In genomic region chr9:27801807-27802206, GRCm38 (mm10) we compare ENCODE assay signal across 18 mouse cellular contexts. TPM values are rescaled to one million over a fixed set of nuclear protein-coding genes. Genes with fewer than 3 reads are reported as not detected.
DNase-seq lines count a peak whose midpoint lies in the region; ATAC-seq and TF ChIP-seq lines count a peak whose summit lies in the region.
"Had no signal": no experiment of that assay in that cellular context is flagged by ENCODE, and none has a peak within 500 bp of the region (broad histone marks: within the 10 kb centered on the region; RNA-seq: fewer than 3 reads in every experiment).

No protein-coding gene starts in this region.

- DNase-seq in lung, embryonic 14.5 days, result peak; percentile 39
- DNase-seq in lung, postnatal 4 days, result no peak
- no peak for DNase-seq in lung, postnatal 14 days
- no peak for DNase-seq in stomach, postnatal 0 days (ENCODE audit: low spot score)
- DNase-seq: adrenal gland, adult 2 months; adrenal gland, postnatal 25 days; cerebellum, adult 11 months; cerebellum, adult 18-20 months; cerebellum, adult 8-10 months; cerebellum, adult 9-11 months; cerebellum, postnatal 36 days; embryo, embryonic 11 days; forebrain, postnatal 0 days had no signal

- no peak for TF ChIP-seq CTCF in lung, embryonic 14.5 days (IDR thresholded peaks at IDR 0.05; ENCODE audit: low read depth)
- TF ChIP-seq CTCF in stomach, postnatal 0 days (IDR thresholded peaks at IDR 0.05; ENCODE audit: low read depth), result no peak

- no peak overlapping the region for H3K4me3 ChIP-seq in lung, embryonic 14.5 days (ENCODE audit: low read depth, low read length)
- no peak overlapping the region for H3K4me3 ChIP-seq in lung, embryonic 16.5 days (ENCODE audit: low read length)
- no peak overlapping the region for H3K4me3 ChIP-seq in stomach, postnatal 0 days (ENCODE audit: low read depth, low read length)
- H3K4me3 ChIP-seq: embryonic facial prominence, embryonic 13.5 days; embryonic facial prominence, embryonic 15.5 days; forebrain, embryonic 13.5 days; forebrain, embryonic 15.5 days had no signal

- no peaks in the 10 kb centered on the region for H3K27me3 ChIP-seq in lung, embryonic 14.5 days (ENCODE audit: insufficient read depth, low read length)
- H3K27me3 ChIP-seq in lung, embryonic 16.5 days (ENCODE audit: control insufficient read depth, insufficient read depth, low read depth, low read length), result no peaks in the 10 kb centered on the region
- H3K27me3 ChIP-seq in stomach, postnatal 0 days (ENCODE audit: control insufficient read depth, insufficient read depth, low read length), result no peaks in the 10 kb centered on the region
- H3K27me3 ChIP-seq: embryonic facial prominence, embryonic 13.5 days; embryonic facial prominence, embryonic 15.5 days; forebrain, embryonic 13.5 days; forebrain, embryonic 15.5 days had no signal

- H3K9me3 ChIP-seq in lung, embryonic 14.5 days (ENCODE audit: low read depth, low read length), result no peaks in the 10 kb centered on the region
- no peaks in the 10 kb centered on the region for H3K9me3 ChIP-seq in lung, embryonic 16.5 days (ENCODE audit: control insufficient read depth, low read length)
- H3K9me3 ChIP-seq in stomach, postnatal 0 days (ENCODE audit: control insufficient read depth, low read length), result no peaks in the 10 kb centered on the region
- H3K9me3 ChIP-seq: embryonic facial prominence, embryonic 13.5 days; embryonic facial prominence, embryonic 15.5 days; forebrain, embryonic 13.5 days; forebrain, embryonic 15.5 days had no signal

- no peak overlapping the region for H3K27ac ChIP-seq in lung, embryonic 14.5 days (ENCODE audit: low read depth)
- no peak overlapping the region for H3K27ac ChIP-seq in lung, embryonic 16.5 days (ENCODE audit: low read length)
- no peak overlapping the region for H3K27ac ChIP-seq in stomach, postnatal 0 days (replicated peaks)
- H3K27ac ChIP-seq: embryonic facial prominence, embryonic 13.5 days; embryonic facial prominence, embryonic 15.5 days; forebrain, embryonic 13.5 days; forebrain, embryonic 15.5 days had no signal

- no peak overlapping the region for H3K4me2 ChIP-seq in lung, embryonic 14.5 days
- no peak overlapping the region for H3K4me2 ChIP-seq in lung, embryonic 16.5 days (ENCODE audit: low read depth, low read length)
- no peak overlapping the region for H3K4me2 ChIP-seq in stomach, postnatal 0 days (replicated peaks; ENCODE audit: low read depth)
- H3K4me2 ChIP-seq: embryonic facial prominence, embryonic 13.5 days; embryonic facial prominence, embryonic 15.5 days; forebrain, embryonic 13.5 days; forebrain, embryonic 15.5 days had no signal

- no peak for TF ChIP-seq EP300 in stomach, postnatal 0 days (optimal IDR thresholded peaks at IDR 0.05)

- H3K4me1 ChIP-seq in lung, embryonic 14.5 days (ENCODE audit: insufficient read depth), result no peaks in the 10 kb centered on the region
- H3K4me1 ChIP-seq in lung, embryonic 16.5 days (replicated peaks; ENCODE audit: control insufficient read depth, insufficient read depth, low read length), result no peaks in the 10 kb centered on the region
- H3K4me1 ChIP-seq in stomach, postnatal 0 days (replicated peaks; ENCODE audit: control insufficient read depth, insufficient read depth), result no peaks in the 10 kb centered on the region
- H3K4me1 ChIP-seq: embryonic facial prominence, embryonic 13.5 days; embryonic facial prominence, embryonic 15.5 days; forebrain, embryonic 13.5 days; forebrain, embryonic 15.5 days had no signal

- 70% methylated on average over 3 of the region's 3 CpGs for WGBS in lung, embryonic 14.5 days
- WGBS in lung, embryonic 16.5 days, result 71% methylated on average over 3 of the region's 3 CpGs
- 86% methylated on average over 3 of the region's 3 CpGs for WGBS in stomach, postnatal 0 days

- H3K36me3 ChIP-seq in lung, embryonic 14.5 days (ENCODE audit: insufficient read depth), result no peaks in the 10 kb centered on the region
- no peaks in the 10 kb centered on the region for H3K36me3 ChIP-seq in lung, embryonic 16.5 days (ENCODE audit: control insufficient read depth, insufficient read depth, low read length)
- no peaks in the 10 kb centered on the region for H3K36me3 ChIP-seq in stomach, postnatal 0 days (ENCODE audit: control insufficient read depth, insufficient read depth, low read length)
- H3K36me3 ChIP-seq: embryonic facial prominence, embryonic 13.5 days; embryonic facial prominence, embryonic 15.5 days; forebrain, embryonic 15.5 days had no signal

- ATAC-seq in lung, embryonic 14.5 days (ENCODE audit: insufficient read depth), result peak; percentile 47; the same call in 1 of the 2 replicates
- ATAC-seq in lung, embryonic 16.5 days (ENCODE audit: low read depth), result peak; percentile 69
- ATAC-seq in stomach, postnatal 0 days (ENCODE audit: low FRiP score, low TSS enrichment), result no peak
- ATAC-seq: forebrain, embryonic 13.5 days; forebrain, embryonic 15.5 days; forebrain, postnatal 0 days had no signal

- no peak overlapping the region for H3K9ac ChIP-seq in lung, embryonic 14.5 days
- no peak overlapping the region for H3K9ac ChIP-seq in lung, embryonic 16.5 days (ENCODE audit: low read length)
- no peak overlapping the region for H3K9ac ChIP-seq in stomach, postnatal 0 days (ENCODE audit: low read length)
- H3K9ac ChIP-seq: embryonic facial prominence, embryonic 13.5 days; embryonic facial prominence, embryonic 15.5 days; forebrain, embryonic 13.5 days; forebrain, embryonic 15.5 days; forebrain, postnatal 0 days had no signal

RNA-seq across cellular contexts. Expression of gene Opcml, which starts 11.2 kb away (rescaled TPM):
- polyA plus RNA-seq in lung, embryonic 14.5 days (2014; fragmentation: Nextera tagmentation; extraction: Ambion mirVana), result 9.4 TPM in 2 replicates
- polyA plus RNA-seq in lung, embryonic 16.5 days (2015; fragmentation: Nextera tagmentation; extraction: Ambion mirVana), result 10.1 and 11.7 TPM in 2 replicates
- 1.1 and 1.2 TPM in 2 replicates for polyA plus RNA-seq in stomach, postnatal 0 days (2015; fragmentation: Nextera tagmentation; extraction: Ambion mirVana)
